Mouse (Mus musculus) midbrain, embryonic 14.5 days (tissue): Measurements from ENCODE around the gene Syt5. TPM values are rescaled to one million over a fixed set of nuclear protein-coding genes. Genes with fewer than 3 reads are reported as not detected.

ENCODE experiments used
- ATAC-seq: fragments of 200-750 bp; cut with Nextera tagmentation; 2 replicates; pipeline ENCODE4 v1.8.0; 2017; ENCODE audit warnings: moderate number of reproducible peaks, moderate library complexity; ENCODE audit not compliant: low FRiP score, low TSS enrichment
- DNase-seq: peaks from one replicate; pipeline ENCODE4 v3.0.0-alpha.2; 2015
- H3K27ac ChIP-seq: fragments of 300-500 bp; sonication (generic); replicated peaks from 2 replicates; pipeline ENCODE4 v1.5.1; 2014; ENCODE audit warnings: mild to moderate bottlenecking, low read depth, low read length, moderate library complexity
- H3K27me3 ChIP-seq: fragments of 300-500 bp; sonication (generic); 2 replicates; pipeline ENCODE4 v1.6.1; 2014; ENCODE audit warnings: low read length, control low read depth, mixed read lengths; ENCODE audit not compliant: control insufficient read depth, insufficient read depth
- H3K36me3 ChIP-seq: fragments of 300-500 bp; sonication (generic); 2 replicates; pipeline ENCODE4 v1.6.1; 2014; ENCODE audit warnings: low read length, control low read depth; ENCODE audit not compliant: control insufficient read depth, insufficient read depth
- H3K4me1 ChIP-seq: fragments of 300-500 bp; sonication (generic); 2 replicates; pipeline ENCODE4 v1.6.1; 2014; ENCODE audit warnings: mild to moderate bottlenecking, antibody characterized with exemption, low read length, control low read depth; ENCODE audit not compliant: control insufficient read depth, insufficient read depth
- H3K4me2 ChIP-seq: fragments of 300-500 bp; sonication (generic); 2 replicates; pipeline ENCODE4 v1.6.1; 2014; ENCODE audit warnings: mild to moderate bottlenecking, low read length, moderate library complexity
- H3K4me3 ChIP-seq: fragments of 300-500 bp; sonication (generic); replicated peaks from 2 replicates; pipeline ENCODE4 v1.5.1; 2014; ENCODE audit warnings: low read depth, low read length
- H3K9ac ChIP-seq: fragments of 300-500 bp; sonication (generic); replicated peaks from 2 replicates; pipeline ENCODE4 v1.6.1; 2014; ENCODE audit warnings: mild to moderate bottlenecking, low read length, moderate library complexity
- H3K9me3 ChIP-seq: fragments of 300-500 bp; sonication (generic); 2 replicates; pipeline ENCODE4 v1.6.1; 2016; ENCODE audit warnings: low read length, control low read depth, mixed read lengths; ENCODE audit not compliant: control insufficient read depth
- WGBS: fragments of 180-500 bp; shearing (Covaris S2); extraction: QIAGEN DNeasy Blood & Tissue Kit; methylation state at CpG from one replicate; pipeline ENCODE4 v1.1.7; 2014; 5-methylcytosine and 5-hydroxymethylcytosine counted together
- microRNA-seq: library from miRNA; unstranded; fragments of <30 nt; microRNA quantifications from one replicate; pipeline ENCODE4, GENCODE M21; 2016
- polyA plus RNA-seq: library from polyadenylated mRNA; unstranded; fragments of >200 nt; fragmentation: Nextera tagmentation; extraction: Ambion mirVana; gene quantifications from 2 replicates; pipeline ENCODE4 v1.2.1, GENCODE M21; 2014

The Syt5 gene
- polyA plus RNA-seq, 1 experiment from 2014 or later = 106 TPM

DNA sequence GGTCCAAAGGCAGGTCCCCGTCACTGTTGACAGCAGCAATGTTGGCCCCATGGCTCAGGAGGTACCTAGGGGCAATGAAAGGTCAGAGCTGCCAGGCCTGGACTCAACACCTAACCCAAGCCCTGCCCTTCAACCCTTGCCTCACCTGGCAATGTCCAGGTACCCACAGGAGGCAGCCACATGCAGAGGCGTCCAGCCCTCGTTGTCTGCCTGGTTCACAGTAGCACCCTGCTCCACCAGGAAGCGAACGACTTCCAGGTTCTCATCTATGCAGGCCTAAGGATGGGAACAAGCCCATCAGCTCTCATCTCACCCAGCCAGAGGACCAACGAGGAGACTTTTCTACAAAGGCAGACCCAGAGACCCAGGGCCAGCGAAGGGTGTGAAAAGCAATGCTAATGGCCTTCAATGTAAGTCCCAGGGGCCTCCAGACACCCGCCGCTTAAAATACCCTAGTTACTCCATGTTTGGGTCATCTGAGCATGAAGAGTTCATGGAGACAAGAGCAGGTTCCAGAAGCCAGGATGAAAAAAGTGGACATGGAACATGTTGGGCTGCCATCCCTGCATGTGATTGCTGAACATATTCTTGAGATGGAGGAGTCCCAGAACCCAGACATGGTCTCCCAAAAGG lies 50.0 kb downstream of the Syt5 start:
- Histone ChIP-seq H3K4me3 (no peak overlapping the region), H3K27ac (no peak overlapping the region), H3K4me1 (peaks cover 34% of the 10 kb centered on the region), H3K9me3 (no peaks in the 10 kb centered on the region), H3K4me2 (peak overlapping the region; percentile 93; the same call in 1 of the 2 replicates), H3K36me3 (peaks cover 30% of the 10 kb centered on the region), H3K9ac (no peak overlapping the region; the same call in 1 of the 2 replicates), H3K27me3 (no peaks in the 10 kb centered on the region)
- WGBS = 93% methylated on average over 9 of the region's 9 CpGs
- DNase-seq (no peak), ATAC-seq (no peak)

DNA sequence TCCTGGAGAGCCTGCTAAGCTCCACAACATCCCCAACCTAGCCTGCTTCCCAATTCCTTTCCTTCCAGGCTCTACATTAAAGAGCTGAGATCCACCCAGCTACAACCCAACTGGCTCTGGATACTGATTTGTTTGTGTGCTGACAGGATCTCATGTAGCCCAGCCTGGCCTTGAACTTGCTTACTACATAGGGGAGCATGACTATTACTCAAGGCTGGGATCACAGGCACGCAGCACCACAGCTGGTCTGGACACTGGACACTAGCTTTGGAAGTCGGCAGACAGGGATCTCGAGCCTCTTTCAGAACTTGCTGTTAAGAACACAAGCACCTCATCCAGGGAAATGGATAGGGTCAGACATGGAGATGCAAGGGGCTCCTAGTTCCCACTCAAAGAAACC lies 50.9 kb downstream of the Syt5 start:
- H3K36me3 ChIP-seq = peaks cover 30% of the 10 kb centered on the region
- peaks cover 34% of the 10 kb centered on the region for H3K4me1 ChIP-seq
- no peaks in the 10 kb centered on the region for H3K27me3 ChIP-seq
- no peak for DNase-seq
- ATAC-seq = no peak
- no peak overlapping the region for H3K4me3 ChIP-seq
- no peaks in the 10 kb centered on the region for H3K9me3 ChIP-seq
- 95% methylated on average over 3 of the region's 3 CpGs for WGBS
- no peak overlapping the region for H3K27ac ChIP-seq
- no peak overlapping the region for H3K4me2 ChIP-seq
- no peak overlapping the region for H3K9ac ChIP-seq

DNA sequence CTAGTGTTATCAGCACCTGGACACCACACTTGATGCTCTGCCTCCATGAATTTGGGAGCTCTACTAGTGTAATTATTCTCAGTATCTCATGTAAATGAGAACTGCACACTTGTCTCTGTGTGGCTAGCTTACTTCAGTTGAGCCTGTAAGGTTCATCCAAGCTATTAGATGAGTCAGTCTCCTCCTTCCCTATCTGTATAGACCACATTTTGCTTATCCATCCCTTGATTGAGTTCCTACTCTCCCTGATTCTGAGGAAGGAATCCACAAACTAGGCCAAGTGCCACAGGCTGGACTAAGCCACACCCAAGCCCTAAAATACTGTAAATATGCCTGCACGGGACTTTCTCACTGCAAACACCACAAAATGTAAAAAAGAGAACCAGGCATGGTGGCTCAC lies 53.4 kb downstream of the Syt5 start:
- ATAC-seq (no peak), DNase-seq (no peak)
- Histone ChIP-seq H3K4me1 (peaks cover 16% of the 10 kb centered on the region), H3K36me3 (peaks cover 45% of the 10 kb centered on the region), H3K27me3 (no peaks in the 10 kb centered on the region), H3K9me3 (no peaks in the 10 kb centered on the region), H3K27ac (no peak overlapping the region), H3K9ac (no peak overlapping the region), H3K4me3 (no peak overlapping the region), H3K4me2 (no peak overlapping the region)
- WGBS = 93% methylated on average over 1 of the region's 1 CpGs

DNA sequence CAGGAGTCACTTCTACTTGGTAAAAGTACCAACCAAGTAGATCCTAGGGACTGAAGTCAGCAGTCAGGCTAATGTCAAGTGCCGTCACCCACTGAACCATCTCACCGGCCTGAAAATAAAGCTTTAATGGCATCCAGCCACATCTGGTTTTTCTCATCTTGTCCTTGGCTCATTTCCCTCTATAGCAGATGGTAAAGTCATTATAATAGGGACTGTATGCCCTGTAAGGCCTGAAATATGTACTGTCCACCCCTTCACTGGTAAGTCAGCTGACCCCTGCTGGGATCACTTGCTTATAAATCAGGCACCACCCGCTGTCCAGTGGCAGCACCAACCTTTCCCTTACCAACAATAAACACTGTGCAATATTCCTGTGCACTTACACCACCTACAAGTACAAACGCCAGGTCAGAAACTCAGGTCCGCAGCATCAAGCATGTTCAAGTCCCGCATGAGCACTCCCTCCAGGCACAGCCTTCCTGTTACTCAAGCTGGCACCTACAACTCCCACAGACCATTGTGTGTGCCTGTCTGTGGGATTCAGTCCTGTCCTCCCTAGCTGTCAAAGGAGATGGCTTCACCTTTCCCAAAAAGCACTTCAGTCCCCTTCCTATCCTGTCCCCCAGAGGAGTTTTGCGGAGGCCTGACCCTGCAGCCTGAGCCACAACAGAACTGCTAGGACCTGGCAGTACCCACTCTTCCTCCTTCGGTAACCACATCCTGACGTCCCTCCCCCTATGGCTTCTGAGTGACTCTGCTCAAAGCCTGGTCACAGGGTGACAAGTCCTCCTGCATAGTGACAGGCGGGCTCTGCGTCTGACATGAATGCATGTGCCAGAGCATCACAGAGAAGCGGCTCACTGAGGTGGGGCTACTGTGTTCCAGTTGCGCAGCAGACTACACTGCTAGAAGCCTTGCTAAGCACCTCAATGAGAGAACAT lies 54.8 kb downstream of the Syt5 start:
- H3K4me2 ChIP-seq = no peak overlapping the region
- 94% methylated on average over 13 of the region's 13 CpGs for WGBS
- peaks cover 2% of the 10 kb centered on the region; the same call in 1 of the 2 replicates for H3K4me1 ChIP-seq
- DNase-seq (no peak), ATAC-seq (no peak)
- no peak overlapping the region for H3K4me3 ChIP-seq
- H3K36me3 ChIP-seq = peaks cover 52% of the 10 kb centered on the region
- H3K27me3 ChIP-seq = no peaks in the 10 kb centered on the region
- no peak overlapping the region for H3K9ac ChIP-seq
- H3K27ac ChIP-seq = no peak overlapping the region
- no peaks in the 10 kb centered on the region for H3K9me3 ChIP-seq

DNA sequence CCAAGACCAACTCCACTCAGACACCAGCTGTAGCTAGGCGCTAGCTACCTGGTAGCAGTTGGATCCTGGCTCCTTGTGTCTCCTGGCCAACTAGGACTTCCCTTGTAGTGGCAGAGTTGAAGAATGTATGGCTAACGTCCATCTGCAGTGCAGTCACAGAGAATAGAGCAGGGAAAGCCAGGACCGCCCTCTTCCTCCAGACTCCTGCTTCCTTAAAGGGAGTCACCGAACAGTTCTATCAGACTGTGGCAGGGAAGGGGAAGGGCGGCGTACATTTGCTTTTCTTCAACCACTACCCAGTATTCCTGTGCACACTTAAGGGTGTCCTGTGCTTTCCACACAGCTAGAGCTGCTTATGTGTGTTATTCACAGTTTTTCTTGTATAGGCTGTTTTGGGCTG lies 56.0 kb downstream of the Syt5 start:
- 91% methylated on average over 6 of the region's 6 CpGs for WGBS
- no peaks in the 10 kb centered on the region for H3K27me3 ChIP-seq
- H3K36me3 ChIP-seq = peaks cover 48% of the 10 kb centered on the region
- ATAC-seq = no peak
- no peak for DNase-seq
- no peak overlapping the region for H3K9ac ChIP-seq
- no peak overlapping the region for H3K27ac ChIP-seq
- H3K4me3 ChIP-seq = no peak overlapping the region
- no peak overlapping the region for H3K4me2 ChIP-seq
- H3K4me1 ChIP-seq = no peaks in the 10 kb centered on the region
- H3K9me3 ChIP-seq = no peaks in the 10 kb centered on the region

Small RNAs within 50 kb of the gene (microRNA-seq; reads per million reads assigned to microRNA genes)
- gene Gm23577 = not detected

Other genes starting within 250 kb of the Syt5 start
- gene Ncr1, start 209.8 kb downstream of the Syt5 start, polyA plus RNA-seq = not detected in 2 replicates
- gene Gp6, start 149.8 kb downstream of the Syt5 start, polyA plus RNA-seq = 0.14 TPM in 1 of 2 replicates, not detected in the other
- 35.5 and 43.1 TPM in 2 replicates for gene Rdh13, start 101.9 kb downstream of the Syt5 start, polyA plus RNA-seq
- gene Eps8l1, start 86.9 kb downstream of the Syt5 start, polyA plus RNA-seq = 6.9 and 9.1 TPM in 2 replicates
- 46.2 and 50.7 TPM in 2 replicates for gene Ppp1r12c, start 45.9 kb downstream of the Syt5 start, polyA plus RNA-seq
- gene Tnnt1, start 31.2 kb downstream of the Syt5 start, polyA plus RNA-seq = 2.6 and 2.7 TPM in 2 replicates
- gene Tnni3, start 23.3 kb downstream of the Syt5 start, polyA plus RNA-seq = 1.5 and 2.0 TPM in 2 replicates
- 0.58 and 1.4 TPM in 2 replicates for gene Dnaaf3, start 15.1 kb downstream of the Syt5 start, polyA plus RNA-seq
- gene Ptprh, start 56.5 kb upstream of the Syt5 start, polyA plus RNA-seq = 0.09 and 0.13 TPM in 2 replicates
- gene Tmem86b, start 83.9 kb upstream of the Syt5 start, polyA plus RNA-seq = 3.2 and 3.7 TPM in 2 replicates
- 8.7 and 11.2 TPM in 2 replicates for gene Ppp6r1, start 111.5 kb upstream of the Syt5 start, polyA plus RNA-seq
- gene Hspbp1, start 137.5 kb upstream of the Syt5 start, polyA plus RNA-seq = 136 and 169 TPM in 2 replicates
- gene Brsk1, start 143.1 kb upstream of the Syt5 start, polyA plus RNA-seq = 10.0 and 10.8 TPM in 2 replicates
- gene Tmem150b, start 177.7 kb upstream of the Syt5 start, polyA plus RNA-seq = 0.12 and 0.42 TPM in 2 replicates
- 56.2 and 67.0 TPM in 2 replicates for gene Kmt5c, start 192.6 kb upstream of the Syt5 start, polyA plus RNA-seq
- 10.2 and 13.0 TPM in 2 replicates for gene Cox6b2, start 205.6 kb upstream of the Syt5 start, polyA plus RNA-seq
- gene Fam71e2, start 223.8 kb upstream of the Syt5 start, polyA plus RNA-seq = not detected in 2 replicates
- gene Il11, start 235.3 kb upstream of the Syt5 start, polyA plus RNA-seq = 0.17 and 0.43 TPM in 2 replicates
- gene Tmem190, start 235.4 kb upstream of the Syt5 start, polyA plus RNA-seq = not detected in 2 replicates
- 2.7 and 3.5 TPM in 2 replicates for gene Tmem238, start 242.1 kb upstream of the Syt5 start, polyA plus RNA-seq
- 149 and 188 TPM in 2 replicates for gene Rpl28, start 245.3 kb upstream of the Syt5 start, polyA plus RNA-seq